Mouse (Mus musculus): ENCODE measurements at regions not wholly inside any gene's neighbourhood (a gene's known extent, or its start where the extent isn't known, plus 50 kb on each side); places are given as distances from the start of the nearest gene placed in this dataset.
"Not testable (repeated sequence)": the region's sequence is repeated elsewhere in the genome, so short reads cannot be mapped to it uniquely, and the experiment has no call there.

DNA sequence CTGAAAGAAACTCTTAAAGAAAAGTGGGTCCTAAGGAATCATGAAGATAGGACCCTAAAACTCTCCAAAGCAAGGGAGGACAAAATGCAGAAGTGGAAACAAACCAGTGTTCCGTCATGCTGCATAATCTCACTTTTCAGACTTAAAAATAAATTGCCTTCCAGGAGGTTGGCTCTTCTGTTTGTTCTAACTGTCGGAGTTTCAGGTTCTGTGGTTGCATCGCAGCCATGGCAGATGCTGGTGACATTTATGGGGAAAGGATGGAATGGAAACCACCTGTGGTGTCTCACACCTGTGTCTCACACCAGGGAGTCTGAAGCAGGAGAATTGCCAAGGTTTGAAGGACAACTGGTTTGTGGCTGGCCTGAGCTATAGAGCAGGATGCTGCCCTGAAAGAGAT lies 50.9 kb upstream of the Hivep1 start:
- DNase-seq (ENCODE audit: low read depth) = no peak

DNA sequence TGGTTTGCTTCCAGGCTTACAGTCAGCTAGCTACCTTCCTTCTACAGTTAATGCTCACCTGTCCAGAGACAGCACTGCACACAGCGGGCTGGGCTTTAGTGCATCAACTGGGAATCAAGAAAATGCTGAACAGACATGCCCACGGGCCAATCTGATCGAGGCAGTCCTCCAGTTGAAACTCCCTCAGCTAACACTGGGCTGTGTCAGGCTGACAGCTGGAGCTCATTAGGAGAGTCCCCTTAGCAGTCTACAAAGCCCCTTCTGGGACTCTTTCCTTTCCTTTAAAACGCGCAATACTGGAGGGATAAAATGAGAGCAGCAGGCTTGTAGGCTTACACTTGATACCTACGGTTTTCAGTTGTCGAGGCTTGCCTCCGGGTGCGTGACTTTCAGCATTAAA lies 53.9 kb upstream of the Hivep1 start:
- DNase-seq (ENCODE audit: low read depth) = no peak

DNA sequence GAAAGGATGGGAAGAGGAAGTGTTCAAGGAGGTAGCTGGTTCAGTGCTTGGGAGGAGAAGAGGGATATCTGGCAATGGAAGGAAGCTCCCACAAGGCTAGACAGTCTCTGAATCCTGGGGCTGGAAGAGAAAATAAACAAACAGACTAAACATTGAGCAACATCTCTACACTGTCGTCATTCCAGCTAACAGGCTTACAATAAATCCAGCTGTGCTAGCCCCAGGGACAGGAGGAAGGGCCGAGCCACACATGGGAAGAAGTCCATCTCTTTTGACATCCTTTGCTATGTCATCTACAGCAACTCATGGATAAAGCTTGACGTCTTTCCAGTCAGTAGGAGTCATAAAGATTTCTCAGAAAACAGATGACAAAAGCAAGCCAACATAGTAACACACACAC lies 57.7 kb upstream of the Hivep1 start:
- DNase-seq (ENCODE audit: low read depth) = no peak

DNA sequence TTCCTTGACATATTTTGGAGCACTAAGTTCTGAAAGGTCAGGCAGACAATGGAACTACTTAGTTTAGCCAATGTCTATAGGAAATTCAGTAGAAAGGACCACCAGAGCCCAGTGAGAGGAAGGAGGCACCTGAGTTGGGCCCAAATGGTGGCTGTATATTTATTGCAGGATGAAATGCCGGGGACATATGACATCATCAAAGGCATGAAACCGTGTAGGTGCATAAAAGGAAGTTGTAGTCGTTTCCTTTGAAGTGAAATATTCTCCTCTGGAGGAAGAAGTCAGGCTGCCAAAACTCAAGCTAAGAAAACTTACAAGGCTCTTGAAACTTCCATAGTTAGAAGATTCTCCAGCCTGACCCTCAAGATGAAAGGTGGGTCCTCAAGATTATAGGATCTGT lies 75.9 kb upstream of the Hivep1 start:
- DNase-seq (ENCODE audit: low read depth) = peak; percentile 64

DNA sequence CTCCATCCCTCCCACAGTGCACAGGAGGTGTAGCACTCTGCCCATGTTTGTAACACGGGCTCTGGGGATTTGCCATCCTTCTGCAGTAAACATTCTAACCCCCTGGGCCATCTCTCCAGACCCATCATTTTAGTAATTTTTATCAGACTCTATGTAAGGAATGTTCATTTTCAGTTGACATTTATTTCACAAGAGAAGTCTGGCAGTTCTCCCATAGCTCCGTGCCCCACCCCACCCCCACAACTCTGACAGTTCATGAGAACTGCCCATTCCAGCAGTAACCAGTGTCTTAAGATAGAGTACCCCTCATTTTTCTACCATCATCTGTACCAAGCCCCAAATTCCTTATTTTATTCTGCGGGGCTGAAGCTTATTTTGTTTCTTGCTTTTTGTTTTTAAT lies 88.9 kb upstream of the Hivep1 start:
- no peak for DNase-seq (ENCODE audit: low read depth)

DNA sequence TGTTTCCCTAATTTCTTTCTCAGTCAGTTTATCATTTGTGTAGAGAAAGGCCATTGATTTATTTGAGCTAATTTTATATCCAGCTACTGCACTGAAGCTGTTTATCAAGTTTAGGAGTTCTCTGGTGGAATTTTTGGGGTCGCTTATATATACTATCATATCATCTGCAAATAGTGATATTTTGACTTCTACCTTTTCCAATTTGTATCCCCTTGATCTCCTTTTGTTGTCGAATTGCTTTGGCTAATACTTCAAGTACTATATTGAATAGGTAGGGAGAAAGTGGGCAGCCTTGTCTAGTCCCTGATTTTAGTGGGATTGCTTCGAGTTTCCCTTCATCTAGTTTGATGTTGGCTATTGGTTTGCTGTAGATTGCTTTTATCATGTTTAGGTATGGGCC lies 90.9 kb upstream of the Hivep1 start:
- not testable (repeated sequence) for DNase-seq (ENCODE audit: low read depth)

DNA sequence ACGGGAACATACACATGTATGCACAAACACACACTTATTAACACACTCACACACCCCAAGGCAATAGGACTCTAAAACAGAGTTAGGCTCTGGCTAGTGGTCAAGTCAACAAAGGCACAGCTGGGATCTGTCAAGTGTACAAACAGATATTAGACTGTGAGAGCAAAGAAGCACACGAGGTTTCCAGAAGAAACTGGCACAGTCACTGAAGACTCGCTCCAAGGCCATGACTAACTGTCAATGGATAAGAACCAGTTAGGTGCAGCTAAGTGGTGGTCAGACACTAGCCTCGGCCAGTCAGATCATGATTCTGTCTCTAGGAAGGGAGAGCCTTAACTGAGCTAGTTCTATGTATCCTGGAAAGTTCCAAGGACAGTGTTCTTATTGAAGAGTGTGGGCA lies 93.9 kb upstream of the Hivep1 start:
- DNase-seq (ENCODE audit: low read depth) = no peak

DNA sequence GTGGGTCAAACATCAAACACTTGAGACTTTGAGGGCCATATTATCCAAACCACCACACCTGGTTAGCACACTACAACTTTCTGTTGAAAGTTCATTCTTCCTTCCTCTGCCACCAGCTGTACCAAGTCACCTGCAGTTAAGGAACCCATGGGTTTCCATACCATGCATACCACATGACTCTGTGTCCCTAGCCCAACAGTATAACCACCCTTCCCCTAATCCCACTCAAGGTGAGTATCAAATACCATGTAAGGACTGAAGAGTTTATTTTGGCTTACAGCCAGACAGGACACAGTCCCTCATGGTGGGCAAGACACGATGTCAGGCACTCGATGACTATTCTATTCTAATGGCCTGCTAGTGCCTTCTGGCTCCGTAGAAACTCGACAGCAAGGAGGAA lies 95.9 kb upstream of the Hivep1 start:
- DNase-seq (ENCODE audit: low read depth) = no peak

DNA sequence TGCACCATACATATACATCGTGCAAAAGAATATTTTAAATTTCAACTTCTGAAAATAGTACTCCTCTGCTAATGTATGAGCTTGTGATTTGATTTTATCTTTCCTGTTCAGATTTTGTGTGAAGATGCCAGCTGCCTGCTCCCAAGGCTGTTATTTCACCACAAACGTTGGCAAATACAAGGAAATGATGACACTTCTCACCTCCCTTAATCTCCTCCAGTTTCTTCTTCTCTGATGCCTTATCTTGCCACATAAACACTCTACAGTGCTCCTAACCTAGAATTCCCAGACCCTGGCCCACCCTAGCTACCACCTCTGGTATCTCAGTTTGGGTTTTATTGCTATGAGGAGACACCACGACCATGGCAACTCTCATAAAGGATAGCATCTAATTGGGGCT lies 96.6 kb upstream of the Hivep1 start:
- no peak for DNase-seq (ENCODE audit: low read depth)

DNA sequence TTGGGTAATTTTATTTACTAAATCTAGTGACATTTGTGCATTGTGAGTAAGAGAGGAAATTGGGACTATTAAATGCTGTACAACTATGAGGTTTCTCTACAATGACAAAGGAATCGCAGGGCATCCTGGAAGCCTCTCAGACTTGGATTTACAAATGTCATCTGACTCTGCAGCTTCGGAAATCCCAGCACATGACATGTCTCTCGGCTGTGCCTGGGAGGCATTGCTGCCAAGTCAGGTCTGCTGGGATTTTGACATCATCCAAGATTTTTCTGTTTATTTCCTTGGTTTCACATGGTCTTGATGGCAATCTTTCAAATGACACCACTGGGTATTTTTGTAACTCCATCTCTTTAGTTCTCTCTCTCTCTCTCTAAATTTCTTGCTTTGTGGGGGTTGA lies 99.4 kb upstream of the Hivep1 start:
- DNase-seq (ENCODE audit: low read depth) = no peak

DNA sequence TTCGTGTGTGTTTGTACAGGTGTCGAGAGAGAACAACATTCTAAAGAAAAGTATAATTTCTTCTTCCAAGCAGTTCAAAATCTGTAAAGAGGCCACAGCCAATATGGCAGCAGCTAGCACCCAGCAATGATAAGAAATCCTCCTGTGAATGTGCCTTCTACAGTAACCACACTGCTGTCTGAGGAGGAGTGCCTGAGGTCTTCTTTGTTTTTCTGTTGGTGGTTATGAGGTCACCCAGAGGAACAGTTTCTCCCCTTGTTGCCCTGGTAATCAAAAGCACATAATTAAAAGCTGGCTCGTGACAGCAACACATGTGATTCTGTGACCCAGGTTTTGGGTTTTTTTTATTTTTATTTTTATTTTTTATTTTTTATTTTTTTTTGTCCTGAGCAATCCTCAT lies 100.8 kb upstream of the Adtrp start:
- DNase-seq (ENCODE audit: low read depth) = peak; percentile 54

DNA sequence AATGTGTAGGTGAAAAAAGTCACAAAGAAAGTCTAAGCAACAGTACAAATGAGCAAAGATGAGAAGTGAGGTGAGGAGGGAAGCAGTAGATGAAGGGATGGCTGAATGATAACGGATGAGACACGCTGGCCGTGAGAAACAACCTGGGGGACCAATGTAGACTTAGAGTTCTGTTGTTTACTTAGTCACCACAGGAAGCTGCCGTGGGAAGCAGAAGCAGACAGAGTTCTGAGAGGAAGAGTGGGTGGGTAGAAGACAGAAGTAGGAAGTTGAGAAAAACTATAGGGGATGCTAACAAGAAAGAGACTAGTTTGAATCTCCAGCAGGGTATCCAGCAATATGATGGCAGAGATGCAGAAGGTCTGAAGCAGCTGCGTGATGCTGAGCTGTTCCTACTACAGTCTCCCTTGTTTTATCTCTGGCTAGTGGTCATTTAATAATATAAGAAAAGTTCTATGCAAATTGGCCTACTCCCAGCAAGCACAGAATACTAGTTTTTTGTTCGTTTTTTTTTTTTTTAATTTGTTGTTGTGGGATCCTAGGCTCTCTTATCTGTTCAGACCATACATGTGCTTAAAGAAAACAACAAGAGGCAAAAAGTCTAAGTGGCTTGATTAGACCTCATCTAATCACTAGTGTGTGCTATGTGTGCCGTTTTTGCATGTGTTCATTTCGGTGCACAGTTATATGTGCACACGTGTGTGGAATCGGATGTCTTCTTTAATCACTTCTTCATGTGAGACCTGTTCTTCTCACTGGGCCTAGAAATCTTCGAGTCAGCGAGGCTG lies 85.0 kb upstream of the Adtrp start:
- peak; percentile 70 for DNase-seq (ENCODE audit: low read depth)

DNA sequence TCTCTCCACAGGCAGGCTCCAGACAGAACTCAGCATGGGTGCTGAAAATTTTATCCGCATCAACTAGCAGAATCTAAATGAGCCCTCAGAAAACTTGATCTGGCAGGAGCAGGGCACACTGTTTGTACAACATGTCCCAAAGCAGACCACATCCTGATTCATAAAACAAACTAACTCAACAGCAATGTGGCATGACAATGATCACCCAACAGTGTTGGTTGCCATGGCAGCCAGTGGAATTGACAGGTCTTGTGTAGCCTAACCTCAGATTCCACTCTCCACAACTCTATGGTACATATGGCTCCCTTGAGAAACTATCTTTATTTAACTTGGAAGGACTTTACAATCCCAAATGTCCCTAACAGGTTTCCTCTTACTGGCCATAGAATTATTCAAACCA lies 82.3 kb upstream of the Adtrp start:
- DNase-seq (ENCODE audit: low read depth) = peak; percentile 76

DNA sequence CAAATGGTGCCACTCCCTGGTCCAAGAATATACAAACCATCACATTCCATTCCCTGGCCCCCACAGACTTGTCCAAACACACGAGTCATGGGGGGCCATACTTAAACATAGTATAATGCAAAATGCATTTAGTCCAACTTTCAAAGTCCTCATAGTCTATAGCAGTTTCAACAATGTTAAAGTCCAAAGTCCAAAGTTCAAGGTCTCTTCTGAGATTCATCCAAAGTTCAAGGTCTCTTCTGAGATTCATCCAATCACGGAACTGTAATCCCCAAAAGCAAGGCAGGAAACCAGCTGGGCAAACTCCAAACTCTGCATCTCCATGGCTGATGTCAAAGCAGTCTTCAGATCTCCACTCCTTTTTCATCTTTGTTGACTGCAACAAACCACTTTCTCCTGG lies 78.4 kb upstream of the Adtrp start:
- not testable (repeated sequence) for DNase-seq (ENCODE audit: low read depth)

DNA sequence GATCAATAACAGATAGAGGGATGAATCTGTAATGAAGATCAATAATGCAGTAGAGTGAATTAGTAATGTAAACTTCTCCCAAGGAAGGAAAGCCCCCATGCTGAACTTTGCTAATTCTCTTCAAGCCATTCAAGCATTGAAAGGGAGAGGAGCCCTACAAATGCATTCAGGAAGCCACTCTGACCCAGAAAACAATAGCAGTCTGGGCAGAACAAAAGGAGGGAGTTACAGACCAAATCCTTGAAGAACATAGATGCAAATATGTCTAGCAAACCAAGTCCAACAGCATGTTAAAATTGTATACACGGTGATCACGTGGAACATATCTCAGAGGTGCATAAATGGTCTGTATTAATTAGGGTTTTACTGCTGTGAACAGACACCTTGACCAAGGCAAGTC lies 77.7 kb upstream of the Adtrp start:
- no peak for DNase-seq (ENCODE audit: low read depth)

DNA sequence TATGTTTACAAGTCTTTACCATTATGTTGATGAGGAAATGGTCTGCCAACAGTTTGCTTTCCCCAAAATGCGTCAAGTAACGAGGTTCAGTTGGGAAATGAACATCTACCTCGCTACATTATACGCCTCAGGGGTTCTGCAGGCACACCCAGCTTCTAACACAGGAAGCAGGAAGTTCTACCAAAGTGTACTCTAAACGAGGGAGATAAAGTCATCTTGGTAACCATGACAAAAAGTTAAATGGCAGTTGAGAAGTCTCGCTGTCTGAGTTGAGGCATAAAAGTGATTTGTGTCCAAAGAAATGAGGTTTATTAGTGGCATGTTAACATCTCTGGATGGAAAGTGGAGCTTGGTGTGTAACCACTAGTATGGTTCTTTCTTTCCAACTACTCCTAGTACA lies 73.7 kb upstream of the Adtrp start:
- peak; percentile 55 for DNase-seq (ENCODE audit: low read depth)

DNA sequence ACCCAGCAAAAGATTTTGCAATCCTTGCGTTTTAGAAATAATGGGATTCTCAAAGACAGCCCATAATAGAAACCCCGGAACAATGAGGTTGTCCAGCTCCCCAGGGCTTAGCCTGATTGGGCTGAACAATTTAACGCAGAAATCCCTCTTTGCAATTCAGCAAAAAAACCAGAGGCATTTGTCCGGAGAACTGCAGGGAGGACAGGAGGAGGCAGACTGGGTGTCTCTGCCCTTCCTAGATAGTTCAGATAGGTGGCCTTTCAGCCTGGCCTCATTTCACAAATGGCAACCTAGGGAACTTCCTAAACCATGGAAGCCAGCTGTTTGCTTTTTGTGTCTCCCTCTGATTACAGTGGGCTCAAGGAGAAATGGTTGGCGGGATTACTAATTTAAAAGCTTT lies 71.0 kb upstream of the Adtrp start:
- no peak for DNase-seq (ENCODE audit: low read depth)

DNA sequence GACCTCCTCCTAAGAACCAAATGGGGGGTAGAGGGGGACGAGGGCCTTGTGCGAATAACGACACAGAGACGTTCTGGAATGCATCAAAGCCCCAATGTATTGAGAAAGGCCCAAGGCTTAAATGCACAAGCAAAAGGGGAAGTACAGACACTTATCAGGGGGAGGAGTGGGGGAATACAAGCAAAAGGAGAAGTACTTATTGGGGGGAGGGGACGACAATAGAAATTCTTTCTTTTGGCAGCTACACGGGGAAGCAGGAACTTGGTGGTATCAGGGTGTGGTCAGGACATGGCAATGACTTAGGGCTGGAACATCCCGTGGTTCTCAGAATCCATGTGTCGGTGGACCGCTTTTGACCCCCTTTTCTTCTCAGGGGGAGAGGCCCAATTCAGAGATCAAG lies 68.3 kb upstream of the Adtrp start:
- DNase-seq (ENCODE audit: low read depth) = not testable (repeated sequence)

DNA sequence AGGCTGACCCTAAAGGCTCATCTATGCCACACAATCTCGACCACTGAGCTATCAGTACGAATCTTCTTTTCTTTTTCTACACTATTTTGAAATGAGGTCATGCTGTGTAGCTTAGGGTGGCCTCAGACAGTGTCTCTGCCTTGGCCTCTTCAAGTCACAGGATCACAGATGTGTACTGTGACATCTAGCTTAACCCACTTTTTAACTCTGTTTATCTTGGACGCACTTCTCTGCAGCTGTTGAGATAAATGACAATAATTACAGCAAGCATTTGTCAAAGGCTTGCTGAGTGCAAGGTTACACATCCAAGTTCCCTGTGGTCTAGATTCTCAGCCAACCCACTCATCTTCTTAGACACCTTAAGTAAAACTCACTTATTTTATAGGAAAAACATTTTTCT lies 63.3 kb upstream of the Adtrp start:
- no peak for DNase-seq (ENCODE audit: low read depth)

DNA sequence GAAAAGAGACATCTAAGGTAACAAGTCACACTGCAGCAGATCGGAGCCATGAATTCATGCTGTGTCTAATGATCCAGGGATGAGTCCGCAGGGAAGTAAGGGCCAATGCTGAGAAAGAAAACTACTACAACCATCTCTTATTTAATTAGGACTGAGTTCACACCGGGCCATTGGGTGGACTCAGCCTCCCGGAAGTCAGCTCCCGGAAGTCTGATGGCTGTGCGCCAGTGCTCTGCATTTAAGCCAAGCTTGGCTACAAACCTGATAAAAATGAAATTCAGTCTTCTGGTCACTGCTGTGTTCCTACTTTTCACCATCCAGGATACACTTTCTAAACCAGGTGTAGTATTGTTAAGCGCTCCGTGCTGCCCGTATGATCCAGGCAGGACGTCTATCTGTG lies 62.8 kb upstream of the Adtrp start:
- DNase-seq (ENCODE audit: low read depth) = no peak

DNA sequence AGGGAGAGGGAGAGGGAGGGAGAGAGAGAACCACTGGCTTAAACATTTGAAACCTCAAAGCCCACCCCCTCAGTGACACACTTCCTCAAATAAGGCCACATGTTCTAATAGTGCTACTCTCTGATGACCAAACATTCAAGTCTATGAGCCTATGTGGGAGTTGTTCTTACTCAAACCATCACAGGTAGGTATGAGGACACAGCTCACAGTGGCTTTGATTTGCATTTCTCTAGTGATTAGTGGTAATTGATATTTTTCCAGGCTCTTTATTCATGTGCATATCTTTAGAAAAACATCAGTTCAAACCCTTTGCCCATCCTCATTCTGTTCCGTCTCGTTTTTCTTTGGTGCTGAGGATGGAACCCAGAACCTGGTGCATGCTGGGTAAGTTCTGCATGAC lies 59.5 kb upstream of the Adtrp start:
- DNase-seq (ENCODE audit: low read depth) = no peak

DNA sequence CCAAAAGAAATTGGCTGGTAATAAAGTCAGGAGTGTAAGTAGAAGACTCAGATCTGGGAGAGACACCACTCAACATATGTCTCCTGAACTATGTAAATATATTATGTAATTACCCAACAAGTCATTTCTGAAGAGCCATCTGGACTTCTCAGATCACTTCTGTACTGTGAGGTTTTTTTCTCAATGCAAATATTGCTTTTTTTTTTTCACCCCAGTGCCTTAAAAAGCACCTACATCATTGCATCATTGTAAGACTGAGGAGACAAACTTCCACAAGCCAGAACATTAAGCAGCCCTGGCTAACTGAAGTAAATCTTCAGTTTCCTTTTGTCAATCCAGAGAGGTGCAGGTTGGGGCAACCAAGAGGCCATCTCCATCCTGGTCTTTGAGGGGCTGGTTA lies 55.8 kb upstream of the Adtrp start:
- DNase-seq (ENCODE audit: low read depth) = no peak

DNA sequence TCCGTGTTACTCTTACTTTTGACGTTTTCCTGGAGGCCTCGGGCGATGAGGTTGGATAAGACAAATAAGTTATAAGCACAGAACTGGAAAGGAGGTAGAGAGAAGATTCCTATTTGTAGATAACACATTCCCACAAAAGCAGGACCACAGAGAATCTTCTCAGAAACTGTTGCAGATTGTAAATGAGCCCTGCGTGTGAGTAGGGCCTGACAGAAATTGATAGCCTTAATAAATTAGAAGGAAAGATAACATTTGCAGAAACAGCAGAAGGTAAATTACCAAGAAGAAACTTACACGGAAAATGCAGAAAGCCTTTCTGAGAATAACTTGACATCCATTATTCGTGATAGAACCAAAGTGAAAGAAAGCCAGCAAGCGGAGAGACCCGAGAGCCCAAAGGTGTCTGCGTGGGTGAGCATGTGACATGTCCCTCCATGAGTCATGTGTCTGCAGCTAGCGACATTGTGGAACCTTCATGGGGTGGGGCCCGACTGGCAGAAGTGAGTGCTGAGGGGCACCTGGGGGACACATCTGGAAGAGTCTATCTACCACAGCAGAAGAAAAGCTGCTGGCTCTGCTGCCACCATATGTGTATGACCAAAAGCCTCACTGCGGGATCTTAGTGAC lies 52.5 kb upstream of the Adtrp start:
- DNase-seq (ENCODE audit: low read depth) = no peak

DNA sequence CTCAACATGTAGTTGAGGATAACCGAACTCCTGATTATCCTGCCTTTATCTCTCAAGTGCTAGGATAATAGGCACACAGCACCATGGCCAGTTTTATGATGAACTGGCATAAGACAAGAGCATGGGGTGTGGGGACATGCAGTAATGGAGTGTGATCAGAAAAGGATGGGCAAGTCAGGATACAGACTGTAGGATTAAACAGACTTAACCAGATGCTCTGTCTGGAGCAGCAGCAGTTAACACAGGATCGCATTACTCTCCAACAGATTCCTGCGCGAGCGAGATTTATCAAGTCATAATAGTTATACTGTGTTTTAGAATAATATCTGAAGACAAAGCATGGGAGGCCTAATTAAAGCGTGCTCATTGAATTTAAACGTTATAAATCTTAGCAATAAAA lies 51.8 kb upstream of the Adtrp start:
- DNase-seq (ENCODE audit: low read depth) = no peak

Data from naive thymus-derived CD4-positive, alpha-beta T cell, adult 2 months (primary cell).